Mouse (Mus musculus) CD4-positive, CD25-positive, alpha-beta regulatory T cell, adult 2 months (primary cell): ENCODE measurements at regions not wholly inside any gene's neighbourhood (a gene's known extent, or its start where the extent isn't known, plus 50 kb on each side); places are given as distances from the start of the nearest gene placed in this dataset.
A peak's percentile ranks its signal among the peaks of the same experiment; 100 is the strongest.

Experiments
- DNase-seq: peaks from one replicate; pipeline ENCODE4 v3.0.0-alpha.2; 2012; ENCODE audit warnings: low read depth, low spot score

GRCm38 (mm10) chr12:98337644-98338043 is 69.2 kb downstream of the Gpr65 start:
- DNase-seq, result no peak

DNA sequence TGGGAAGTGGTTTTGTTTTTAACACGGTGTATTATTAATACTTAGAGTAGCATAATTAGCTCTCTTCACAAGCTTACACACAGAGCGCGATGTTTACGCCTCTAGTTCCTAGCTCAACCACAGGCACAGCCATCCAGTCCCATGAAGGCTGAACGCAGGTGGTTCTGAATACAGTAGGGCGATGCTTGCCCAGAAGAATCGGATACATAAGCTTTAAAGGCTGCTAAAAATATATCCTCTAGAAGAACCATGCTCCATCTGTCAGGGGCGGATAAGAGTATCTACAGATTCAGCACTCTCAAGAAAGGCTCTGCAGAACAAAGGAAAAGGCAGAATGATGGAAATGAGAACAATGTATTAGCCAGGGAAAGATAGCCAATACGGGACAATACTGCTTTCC is 71.1 kb downstream of the Gpr65 start:
- DNase-seq, result no peak

DNA sequence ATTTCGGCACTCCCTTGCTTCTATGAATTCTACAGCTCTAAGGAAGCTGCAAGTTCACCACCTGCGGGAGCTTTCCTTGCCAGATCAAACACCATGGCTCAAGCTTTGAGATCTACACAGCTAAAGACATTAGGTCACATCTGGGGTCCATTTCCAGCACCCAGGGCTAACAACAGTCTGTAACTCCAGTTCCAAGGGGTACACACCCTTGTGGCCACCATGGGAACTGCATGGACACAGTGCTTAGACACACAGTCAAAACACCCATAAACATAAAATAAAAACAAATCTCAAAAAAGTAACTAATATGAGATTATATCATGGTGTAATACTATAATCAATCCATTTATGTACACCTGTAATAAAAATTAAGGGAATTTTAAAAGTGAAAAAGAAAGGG is 73.7 kb downstream of the Gpr65 start:
- DNase-seq, result peak; percentile 68

- DNase-seq, result no peak
Measured at GRCm38 (mm10) chr12:98343653-98344052, 75.2 kb downstream of the Gpr65 start.

DNA sequence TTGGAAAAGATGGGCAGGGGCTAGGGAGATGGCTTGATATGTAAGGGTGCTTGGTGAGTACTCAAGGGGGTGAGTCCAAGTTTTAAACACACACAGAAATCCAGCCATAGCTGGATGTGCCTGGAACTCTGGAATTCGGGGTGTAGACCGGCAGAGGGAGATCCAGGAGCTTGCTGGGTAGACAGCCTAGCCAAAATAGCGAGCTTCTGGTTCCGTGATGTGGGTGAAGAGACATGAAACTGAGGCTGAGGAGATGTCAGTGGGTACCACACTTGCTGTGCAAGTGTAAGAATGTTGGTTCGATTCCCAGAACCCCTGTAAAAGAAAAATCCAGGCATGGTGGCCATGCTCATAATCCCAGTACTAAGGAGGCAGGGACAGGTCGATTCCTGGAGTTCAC is 78.6 kb downstream of the Gpr65 start:
- no peak for DNase-seq

- peak; percentile 69 for DNase-seq
Measured at GRCm38 (mm10) chr12:98347550-98348318, 79.3 kb downstream of the Gpr65 start.

GRCm38 (mm10) chr12:98349864-98350643 is 81.6 kb downstream of the Gpr65 start:
- no peak for DNase-seq

DNA sequence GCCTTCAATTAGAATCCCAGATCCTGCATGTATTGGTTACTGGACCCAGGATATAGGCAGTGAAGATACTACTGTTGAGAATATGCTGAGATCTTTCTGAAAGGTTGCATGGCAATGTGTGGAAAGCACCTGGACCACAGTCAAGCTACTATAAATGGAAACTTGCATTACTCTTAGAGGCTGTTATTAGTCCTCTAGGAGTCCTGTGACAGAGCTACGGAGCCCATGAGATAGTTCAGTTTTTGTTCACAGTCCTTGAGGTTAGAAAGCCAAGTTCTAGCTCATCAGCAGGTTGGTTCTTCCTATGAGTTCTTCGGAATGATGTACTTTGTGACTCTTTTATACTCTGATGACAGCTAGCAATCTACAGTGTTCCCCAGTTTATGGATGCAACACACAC is 84.0 kb downstream of the Gpr65 start:
- DNase-seq, result no peak

DNA sequence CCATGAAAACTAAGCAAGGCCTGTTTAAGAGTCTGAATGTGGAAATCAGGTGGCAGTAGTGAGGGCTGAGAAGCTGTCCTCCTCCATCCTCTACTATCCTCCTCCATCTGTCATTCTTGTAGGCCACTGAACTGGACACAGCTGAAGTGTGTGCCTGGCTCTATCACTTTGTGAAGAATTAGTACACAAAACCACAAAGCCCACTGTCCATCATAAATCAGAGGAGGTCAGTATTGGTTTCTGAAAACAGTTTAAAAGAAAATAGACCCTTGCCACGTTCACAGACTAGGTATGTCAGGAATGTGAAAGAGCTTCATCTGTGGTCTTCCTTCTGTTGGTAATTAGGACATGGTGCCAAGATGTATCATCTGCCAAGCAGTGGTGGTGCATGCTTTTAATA is 86.1 kb downstream of the Gpr65 start:
- no peak for DNase-seq

GRCm38 (mm10) chr12:98367583-98367982 is 99.1 kb downstream of the Gpr65 start:
- no peak for DNase-seq

- no peak for DNase-seq
Measured at GRCm38 (mm10) chr12:98370771-98371170, 102.3 kb downstream of the Gpr65 start.

DNA sequence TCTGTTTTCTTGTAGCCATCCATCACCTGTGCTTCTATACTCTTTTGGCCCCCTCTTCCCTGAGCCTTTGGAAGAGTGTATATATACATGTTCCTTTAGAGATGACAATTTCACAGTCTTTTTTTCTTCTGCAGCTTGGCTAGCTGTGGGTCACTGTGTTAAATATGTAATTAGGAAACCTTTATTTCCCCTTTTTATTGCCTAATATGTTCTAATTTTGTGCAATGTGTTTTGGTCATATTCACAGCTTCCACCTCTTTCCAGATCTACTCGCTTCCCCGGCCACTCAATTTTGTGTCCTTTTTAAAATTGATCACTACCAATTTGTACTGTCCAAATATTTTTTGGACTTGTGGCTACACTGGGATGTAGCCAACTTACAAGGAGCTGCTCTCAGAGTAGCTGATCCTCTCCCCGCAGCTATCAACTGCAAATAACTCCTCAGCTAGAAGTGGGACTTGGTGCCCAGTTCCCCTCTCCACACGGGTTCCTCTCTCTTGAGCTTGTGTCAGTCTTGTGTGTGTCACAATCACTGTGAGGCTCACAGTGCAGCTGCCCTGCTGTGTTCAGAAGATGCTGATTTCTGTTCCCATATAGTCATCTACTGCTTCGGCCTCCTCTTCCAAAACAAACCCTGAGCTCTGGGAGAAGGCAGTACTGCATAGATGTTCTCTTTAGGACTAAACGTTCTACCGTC is 106.9 kb downstream of the Gpr65 start:
- no peak for DNase-seq
